Mouse (Mus musculus): ENCODE measurements at regions not wholly inside any gene's neighbourhood (a gene's known extent, or its start where the extent isn't known, plus 50 kb on each side); places are given as distances from the start of the nearest gene placed in this dataset.

- DNase-seq = no peak
Measured at GRCm38 (mm10) chr17:79164874-79165553, 113.3 kb downstream of the Qpct start.

GRCm38 (mm10) chr17:79163983-79164382 is 112.3 kb downstream of the Qpct start:
- DNase-seq = no peak

- no peak for DNase-seq
Measured at GRCm38 (mm10) chr17:79154138-79154537, 102.4 kb downstream of the Qpct start.

- DNase-seq = no peak
Measured at GRCm38 (mm10) chr17:79152823-79153222, 101.1 kb downstream of the Qpct start.

- no peak for DNase-seq
Measured at GRCm38 (mm10) chr17:79147883-79148282, 96.2 kb downstream of the Qpct start.

GRCm38 (mm10) chr17:79144913-79145625 is 93.4 kb downstream of the Qpct start:
- no peak for DNase-seq

- no peak for DNase-seq
Measured at GRCm38 (mm10) chr17:79143031-79143430, 91.3 kb downstream of the Qpct start.

All from retina, postnatal 1 day (tissue).